Mouse (Mus musculus): Measurements from ENCODE around the gene Ptprcap. TPM values are rescaled to one million over a fixed set of nuclear protein-coding genes. Genes with fewer than 3 reads are reported as not detected.
"Not testable (repeated sequence)": the region's sequence is repeated elsewhere in the genome, so short reads cannot be mapped to it uniquely, and the experiment has no call there.

Ptprcap gene
- polyA plus RNA-seq, 1 experiment from 2014 or later: 0.92 TPM

- not testable (repeated sequence) for H3K36me3 ChIP-seq (ENCODE audit: control insufficient read depth, insufficient read depth, low read length); H3K4me3 ChIP-seq (ENCODE audit: low read depth, low read length); H3K4me2 ChIP-seq (ENCODE audit: low read depth); H3K9me3 ChIP-seq (ENCODE audit: control insufficient read depth, low read length); ATAC-seq (ENCODE audit: insufficient read depth, low FRiP score, low TSS enrichment); DNase-seq (ENCODE audit: low spot score); H3K4me1 ChIP-seq (ENCODE audit: control insufficient read depth, insufficient read depth, low read length); H3K9ac ChIP-seq (ENCODE audit: low read length); H3K27me3 ChIP-seq (ENCODE audit: control insufficient read depth, insufficient read depth, low read length); H3K27ac ChIP-seq (ENCODE audit: low read depth, low read length)
- 63% methylated on average over 6 of the region's 6 CpGs for WGBS
Measured at GRCm38 (mm10) chr19:4121896-4122295, 31.5 kb upstream of the Ptprcap start.

GRCm38 (mm10) chr19:4122411-4123370, 30.7 kb upstream of the Ptprcap start:
- Histone ChIP-seq H3K36me3 (ENCODE audit: control insufficient read depth, insufficient read depth, low read length) (no peaks in the 10 kb centered on the region), H3K4me3 (ENCODE audit: low read depth, low read length) (no peak overlapping the region), H3K4me1 (ENCODE audit: control insufficient read depth, insufficient read depth, low read length) (peaks cover 12% of the 10 kb centered on the region), H3K27me3 (ENCODE audit: control insufficient read depth, insufficient read depth, low read length) (no peaks in the 10 kb centered on the region), H3K9ac (ENCODE audit: low read length) (no peak overlapping the region), H3K4me2 (ENCODE audit: low read depth) (no peak overlapping the region), H3K9me3 (ENCODE audit: control insufficient read depth, low read length) (no peaks in the 10 kb centered on the region), H3K27ac (ENCODE audit: low read depth, low read length) (no peak overlapping the region)
- ATAC-seq (ENCODE audit: insufficient read depth, low FRiP score, low TSS enrichment) (no peak), DNase-seq (ENCODE audit: low spot score) (no peak)
- WGBS: 88% methylated on average over 7 of the region's 7 CpGs

DNA sequence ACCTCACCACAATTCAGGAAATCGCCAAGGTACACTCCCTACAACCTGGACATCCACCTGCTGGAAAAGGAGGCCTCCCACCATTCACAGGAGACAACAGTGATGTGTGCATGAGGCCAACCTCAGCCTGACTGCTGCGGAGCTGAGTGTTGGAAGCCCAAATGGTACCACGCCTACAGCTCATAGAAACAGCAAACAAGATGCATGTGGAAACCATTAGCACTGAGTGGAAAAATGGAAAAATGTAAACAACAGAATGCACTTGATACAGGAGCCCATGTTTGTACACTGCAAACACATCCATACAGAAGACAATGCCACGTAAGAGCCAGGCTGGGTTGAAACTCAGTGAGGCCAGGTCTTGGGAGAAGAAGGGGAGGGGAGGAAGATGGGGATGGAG, 29.0 kb upstream of the Ptprcap start:
- ATAC-seq (ENCODE audit: insufficient read depth, low FRiP score, low TSS enrichment) (no peak), DNase-seq (ENCODE audit: low spot score) (no peak)
- Histone ChIP-seq H3K27ac (ENCODE audit: low read depth, low read length) (no peak overlapping the region), H3K9me3 (ENCODE audit: control insufficient read depth, low read length) (no peaks in the 10 kb centered on the region), H3K4me3 (ENCODE audit: low read depth, low read length) (no peak overlapping the region), H3K4me1 (ENCODE audit: control insufficient read depth, insufficient read depth, low read length) (peaks cover 12% of the 10 kb centered on the region), H3K27me3 (ENCODE audit: control insufficient read depth, insufficient read depth, low read length) (no peaks in the 10 kb centered on the region), H3K9ac (ENCODE audit: low read length) (no peak overlapping the region), H3K4me2 (ENCODE audit: low read depth) (no peak overlapping the region), H3K36me3 (ENCODE audit: control insufficient read depth, insufficient read depth, low read length) (no peaks in the 10 kb centered on the region)
- WGBS: 74% methylated on average over 4 of the region's 4 CpGs

- not testable (repeated sequence) for H3K27me3 ChIP-seq (ENCODE audit: control insufficient read depth, insufficient read depth, low read length); H3K27ac ChIP-seq (ENCODE audit: low read depth, low read length); H3K36me3 ChIP-seq (ENCODE audit: control insufficient read depth, insufficient read depth, low read length); H3K9me3 ChIP-seq (ENCODE audit: control insufficient read depth, low read length); DNase-seq (ENCODE audit: low spot score)
- peak overlapping the region; percentile 30 for H3K4me2 ChIP-seq (ENCODE audit: low read depth)
- peak; percentile 54 for ATAC-seq (ENCODE audit: insufficient read depth, low FRiP score, low TSS enrichment)
- peaks cover 12% of the 10 kb centered on the region for H3K4me1 ChIP-seq (ENCODE audit: control insufficient read depth, insufficient read depth, low read length)
- peak overlapping the region; percentile 14; the same call in 1 of the 2 replicates for H3K9ac ChIP-seq (ENCODE audit: low read length)
- peak overlapping the region; percentile 75 for H3K4me3 ChIP-seq (ENCODE audit: low read depth, low read length)
- 29% methylated on average over 3 of the region's 4 CpGs for WGBS
Measured at GRCm38 (mm10) chr19:4125268-4125667, 28.1 kb upstream of the Ptprcap start.

GRCm38 (mm10) chr19:4125741-4126696, 27.4 kb upstream of the Ptprcap start, which contains the start of gene Aip:
Gene Aip (minus strand): TSS chr19:4125858.
- Histone ChIP-seq H3K36me3 (ENCODE audit: control insufficient read depth, insufficient read depth, low read length) (no peaks in the 10 kb centered on the region), H3K9ac (ENCODE audit: low read length) (peak within 1 kb of the TSS; percentile 80), H3K4me3 (ENCODE audit: low read depth, low read length) (peak within 1 kb of the TSS; percentile 75), H3K27me3 (ENCODE audit: control insufficient read depth, insufficient read depth, low read length) (no peaks in the 10 kb centered on the region), H3K4me1 (ENCODE audit: control insufficient read depth, insufficient read depth, low read length) (peaks cover 9% of the 10 kb centered on the region), H3K27ac (ENCODE audit: low read depth, low read length) (0 out of 2 replicates have a peak within 1 kb of the TSS, but pooled peaks have one; percentile 35), H3K4me2 (ENCODE audit: low read depth) (peak within 1 kb of the TSS; percentile 71), H3K9me3 (ENCODE audit: control insufficient read depth, low read length) (no peaks in the 10 kb centered on the region)
- 1% methylated on average over 46 of the region's 64 CpGs for WGBS
- DNase-seq (ENCODE audit: low spot score): peak; percentile 97
- ATAC-seq (ENCODE audit: insufficient read depth, low FRiP score, low TSS enrichment): peak; percentile 92

- ATAC-seq (ENCODE audit: insufficient read depth, low FRiP score, low TSS enrichment): no peak
- H3K4me3 ChIP-seq (ENCODE audit: low read depth, low read length): peak overlapping the region; percentile 75
- 71% methylated on average over 7 of the region's 7 CpGs for WGBS
- no peak overlapping the region for H3K27ac ChIP-seq (ENCODE audit: low read depth, low read length)
- H3K27me3 ChIP-seq (ENCODE audit: control insufficient read depth, insufficient read depth, low read length): no peaks in the 10 kb centered on the region
- H3K9ac ChIP-seq (ENCODE audit: low read length): peak overlapping the region; percentile 80
- no peak for DNase-seq (ENCODE audit: low spot score)
- H3K9me3 ChIP-seq (ENCODE audit: control insufficient read depth, low read length): no peaks in the 10 kb centered on the region
- peak overlapping the region; percentile 71 for H3K4me2 ChIP-seq (ENCODE audit: low read depth)
- H3K4me1 ChIP-seq (ENCODE audit: control insufficient read depth, insufficient read depth, low read length): peaks cover 9% of the 10 kb centered on the region
- no peaks in the 10 kb centered on the region for H3K36me3 ChIP-seq (ENCODE audit: control insufficient read depth, insufficient read depth, low read length)
Measured at GRCm38 (mm10) chr19:4126759-4127495, 26.5 kb upstream of the Ptprcap start.

DNA sequence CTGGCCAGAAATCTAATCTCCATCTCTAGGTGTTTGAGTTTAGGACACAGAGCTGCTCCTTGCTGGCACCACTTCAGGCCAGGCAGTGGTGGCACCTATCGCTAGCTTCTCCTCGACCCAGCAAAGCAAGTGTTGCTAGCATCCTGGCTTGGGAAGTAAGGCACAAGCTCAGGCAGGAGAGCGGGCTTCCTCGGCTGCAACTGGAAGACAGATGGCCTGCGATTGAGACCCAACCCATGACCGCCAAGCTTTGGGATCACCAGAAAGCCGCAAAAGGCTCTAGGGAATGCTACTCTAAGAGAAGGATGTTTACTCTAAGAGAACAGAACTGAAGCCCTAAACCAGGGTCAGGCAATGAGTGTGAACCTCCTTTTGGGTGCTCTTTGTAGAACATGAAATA, 23.9 kb upstream of the Ptprcap start:
- no peak overlapping the region for H3K27ac ChIP-seq (ENCODE audit: low read depth, low read length)
- no peak for DNase-seq (ENCODE audit: low spot score)
- no peak overlapping the region for H3K9ac ChIP-seq (ENCODE audit: low read length)
- WGBS: 90% methylated on average over 7 of the region's 7 CpGs
- no peaks in the 10 kb centered on the region for H3K36me3 ChIP-seq (ENCODE audit: control insufficient read depth, insufficient read depth, low read length)
- no peak overlapping the region for H3K4me2 ChIP-seq (ENCODE audit: low read depth)
- H3K4me3 ChIP-seq (ENCODE audit: low read depth, low read length): no peak overlapping the region
- ATAC-seq (ENCODE audit: insufficient read depth, low FRiP score, low TSS enrichment): no peak
- H3K27me3 ChIP-seq (ENCODE audit: control insufficient read depth, insufficient read depth, low read length): no peaks in the 10 kb centered on the region
- peaks cover 9% of the 10 kb centered on the region for H3K4me1 ChIP-seq (ENCODE audit: control insufficient read depth, insufficient read depth, low read length)
- no peaks in the 10 kb centered on the region for H3K9me3 ChIP-seq (ENCODE audit: control insufficient read depth, low read length)

- H3K36me3 ChIP-seq (ENCODE audit: control insufficient read depth, insufficient read depth, low read length): no peaks in the 10 kb centered on the region
- no peak overlapping the region for H3K4me2 ChIP-seq (ENCODE audit: low read depth)
- H3K4me3 ChIP-seq (ENCODE audit: low read depth, low read length): no peak overlapping the region
- ATAC-seq (ENCODE audit: insufficient read depth, low FRiP score, low TSS enrichment): no peak
- no peak overlapping the region for H3K27ac ChIP-seq (ENCODE audit: low read depth, low read length)
- WGBS: 92% methylated on average over 4 of the region's 4 CpGs
- no peaks in the 10 kb centered on the region for H3K27me3 ChIP-seq (ENCODE audit: control insufficient read depth, insufficient read depth, low read length)
- no peak overlapping the region for H3K9ac ChIP-seq (ENCODE audit: low read length)
- no peak for DNase-seq (ENCODE audit: low spot score)
- no peaks in the 10 kb centered on the region for H3K9me3 ChIP-seq (ENCODE audit: control insufficient read depth, low read length)
- peaks cover 9% of the 10 kb centered on the region for H3K4me1 ChIP-seq (ENCODE audit: control insufficient read depth, insufficient read depth, low read length)
Measured at GRCm38 (mm10) chr19:4130106-4130505, 23.3 kb upstream of the Ptprcap start.
